Mouse (Mus musculus): ENCODE data around the gene Smim13. TPM values are rescaled to one million over a fixed set of nuclear protein-coding genes. Genes with fewer than 3 reads are reported as not detected.

The Smim13 gene
- 1 to 10 TPM; 7.6 TPM for total RNA-seq (2023)

DNA sequence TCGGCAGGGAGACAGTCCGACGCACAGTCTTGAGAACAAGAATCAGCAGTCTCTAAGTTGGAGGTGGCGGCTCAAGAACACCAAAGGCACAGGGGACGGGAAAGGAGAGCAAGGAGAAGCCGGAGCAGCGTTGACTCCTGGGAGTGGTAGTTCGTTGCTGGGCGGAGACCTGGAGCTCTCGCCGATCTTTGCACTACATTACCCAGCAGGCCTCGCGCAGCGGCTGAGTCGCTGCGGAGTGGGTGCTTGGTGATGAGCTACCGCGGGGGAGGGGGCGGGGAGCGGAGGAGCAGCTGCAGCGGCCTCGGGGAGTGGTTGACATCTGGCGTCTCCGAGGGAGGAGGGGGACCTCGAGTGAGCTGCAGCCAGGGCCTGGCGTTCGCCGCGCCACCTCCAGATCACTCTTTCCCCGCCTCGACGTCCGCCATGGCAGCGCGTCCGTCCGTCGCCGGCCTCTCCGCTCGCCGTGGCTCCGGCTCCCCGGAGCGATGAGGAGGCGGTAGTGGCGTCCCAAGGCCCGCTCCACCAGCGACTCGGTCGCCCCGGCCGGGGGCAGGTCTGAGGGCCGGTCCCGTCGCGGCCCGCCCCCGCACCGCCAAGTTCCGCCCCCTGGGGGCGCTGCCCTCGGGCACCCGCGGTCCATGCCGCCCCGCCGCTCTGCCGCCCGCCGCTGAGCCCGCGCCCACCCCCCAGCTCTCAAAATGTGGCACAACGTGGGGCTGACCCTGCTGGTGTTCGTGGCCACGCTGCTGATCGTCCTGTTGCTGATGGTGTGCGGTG, at the start of gene Smim13:
Gene Smim13, plus strand, starts transcription at position 307 of the 780 bp plus-strand sequence.

DNA sequence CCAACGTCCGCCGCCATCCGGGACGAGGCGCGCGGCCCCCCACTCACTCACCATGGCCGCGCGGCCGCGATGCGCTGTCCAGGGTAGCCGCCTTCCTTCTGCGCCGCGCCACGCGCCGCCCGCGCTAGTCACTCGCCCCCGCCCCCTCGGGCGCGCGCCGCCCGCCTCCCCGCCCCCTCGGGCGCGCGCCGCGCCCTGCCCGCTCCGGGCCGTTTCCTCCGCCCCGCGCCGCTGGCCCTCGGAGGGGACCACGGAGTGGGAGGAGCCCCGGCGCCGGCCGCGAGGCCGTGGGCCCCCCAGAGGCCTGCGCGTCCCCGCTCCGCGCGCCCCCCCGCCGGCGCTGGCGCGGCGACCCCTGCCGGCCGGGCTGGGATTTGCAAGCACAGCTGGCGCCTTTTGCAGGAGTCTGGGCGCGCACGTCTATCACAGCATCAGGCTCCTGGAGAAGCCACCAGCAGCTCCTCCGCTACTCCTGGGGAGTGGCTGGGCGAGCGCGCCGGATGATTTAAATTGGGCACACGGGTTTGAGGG, 29.3 kb upstream of the Smim13 start, which contains the start of gene Elovl2:
Gene Elovl2, minus strand, starts transcription at position 102 of the 531 bp plus-strand sequence.

DNA sequence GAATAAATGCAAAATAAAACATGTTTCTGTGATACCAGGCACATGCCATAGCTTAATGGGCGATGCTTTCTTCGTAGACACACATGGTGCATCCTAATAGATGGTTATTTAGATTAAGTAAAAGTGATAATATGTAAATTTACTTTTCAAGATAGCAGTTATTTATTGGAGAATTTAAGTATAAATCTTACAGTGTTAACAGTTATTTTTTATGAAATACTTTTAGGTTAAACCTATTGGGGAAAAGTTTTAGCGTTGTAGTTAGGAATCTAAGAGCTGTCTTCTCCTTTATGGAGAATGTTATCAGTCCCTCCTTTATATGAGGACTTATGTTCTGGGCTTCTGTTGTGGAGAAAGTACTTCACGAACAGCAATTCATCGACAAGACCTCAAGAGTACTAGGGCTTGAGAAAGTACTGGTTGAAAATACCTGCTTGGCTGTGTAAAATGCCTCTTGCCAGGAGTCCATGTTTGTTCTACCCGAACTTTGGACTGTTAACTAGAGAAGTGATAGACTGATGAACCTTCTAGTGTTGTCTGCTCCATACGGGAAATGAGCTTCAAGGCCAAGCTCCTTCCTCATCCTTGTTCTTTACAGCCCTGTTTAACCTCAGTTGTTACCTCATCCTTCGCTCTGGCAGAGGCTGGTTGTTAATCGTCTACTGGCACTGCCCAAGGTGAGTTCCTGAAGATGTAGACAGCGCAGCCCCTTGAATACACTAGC, 24.4 kb downstream of the Smim13 start, which contains the start of gene Gm17364:
Gene Gm17364, minus strand, starts transcription at position 51 of the 724 bp plus-strand sequence.

Other genes with a start within 250 kb of the Smim13 start
- gene Pak1ip1, start 248.8 kb upstream of the Smim13 start, total RNA-seq (2023), result 10 to 100 TPM; 78.0 to 79.2 TPM
- 100 to 1,000 TPM; 134 to 137 TPM for gene Tmem14c, start 233.6 kb upstream of the Smim13 start, total RNA-seq (2023)
- not detected for gene Mak, start 170.1 kb upstream of the Smim13 start, total RNA-seq (2023)
- gene Gcm2, start 138.8 kb upstream of the Smim13 start, total RNA-seq (2023), result not detected
- gene Sycp2l, start 135.5 kb upstream of the Smim13 start, total RNA-seq (2023), result not detected
- not detected for gene Elovl2, start 29.4 kb upstream of the Smim13 start, total RNA-seq (2023)
- not detected for gene Gm17364, start 24.1 kb downstream of the Smim13 start, total RNA-seq (2023)
- 100 to 1,000 TPM; 232 to 253 TPM for gene Nedd9, start 237.5 kb downstream of the Smim13 start, total RNA-seq (2023)